Mouse (Mus musculus): Measurements from ENCODE around the gene Anp32a.

Gene Anp32a

DNA sequence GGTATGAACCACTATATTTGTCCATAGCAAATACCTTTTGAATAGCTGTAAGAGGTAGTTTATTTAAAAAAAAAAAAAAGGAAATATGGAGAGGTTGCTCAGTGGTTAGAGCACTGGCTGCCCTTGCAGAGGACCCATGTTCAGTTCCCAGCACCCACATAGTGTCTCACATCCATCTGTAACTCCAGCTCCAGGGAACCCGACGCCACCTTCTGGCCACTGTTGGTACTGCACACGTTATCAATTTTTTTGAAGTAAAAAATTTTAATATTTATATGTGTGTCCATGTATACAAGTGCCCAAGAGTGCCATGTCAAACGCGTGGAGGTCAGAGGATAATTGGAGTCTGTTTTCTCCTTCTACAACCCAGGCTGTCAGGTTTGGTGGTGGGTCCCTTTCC is 77.6 kb downstream of the Anp32a start:
- no peak for DNase-seq (ENCODE audit: low read depth)

GRCm38 (mm10) chr9:62420261-62420917 is 79.3 kb downstream of the Anp32a start:
- DNase-seq (ENCODE audit: low read depth): no peak

GRCm38 (mm10) chr9:62421027-62421426 is 79.9 kb downstream of the Anp32a start:
- peak; percentile 29 for DNase-seq (ENCODE audit: low read depth)

- no peak for DNase-seq (ENCODE audit: low read depth)
Observed at GRCm38 (mm10) chr9:62421911-62422310, 80.8 kb downstream of the Anp32a start.

DNA sequence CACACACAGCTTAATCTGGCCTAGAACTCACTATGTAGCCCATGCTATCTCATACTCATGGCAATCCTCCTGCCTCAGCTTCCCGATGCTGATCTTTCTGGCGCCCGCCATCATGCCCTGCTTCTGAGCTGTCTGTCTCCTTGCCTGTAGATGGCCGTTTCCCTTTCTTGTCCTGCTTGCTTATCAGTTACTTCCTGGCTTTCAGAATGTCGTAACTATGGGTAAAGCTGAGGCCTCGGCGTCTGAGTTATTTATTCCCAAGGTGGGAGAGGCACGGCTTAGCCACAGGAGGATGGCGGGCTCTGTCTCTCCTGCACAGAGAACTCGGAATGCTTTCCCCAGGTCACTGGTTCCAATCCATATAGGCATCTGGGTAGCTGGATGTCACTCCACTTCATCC is 81.8 kb downstream of the Anp32a start:
- no peak for DNase-seq (ENCODE audit: low read depth)

DNA sequence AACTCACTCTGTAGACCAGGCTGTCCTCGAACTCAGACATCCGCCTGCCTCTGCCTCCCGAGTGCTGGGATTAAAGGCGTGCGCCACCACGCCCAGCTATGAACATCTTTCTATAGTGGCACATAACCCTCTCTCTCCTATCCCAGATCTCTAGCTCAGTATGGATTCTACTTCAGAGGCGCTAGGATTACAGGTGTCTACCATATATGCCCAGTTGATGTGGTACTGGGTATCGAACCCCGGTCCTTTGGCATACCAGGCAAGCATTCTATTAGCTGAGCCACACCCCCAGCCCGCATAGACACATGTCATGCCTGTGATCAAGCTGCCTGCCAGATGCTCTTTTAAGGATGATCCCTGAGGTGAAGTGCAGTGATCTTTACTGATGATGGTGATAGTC is 82.8 kb downstream of the Anp32a start:
- DNase-seq (ENCODE audit: low read depth): no peak

DNA sequence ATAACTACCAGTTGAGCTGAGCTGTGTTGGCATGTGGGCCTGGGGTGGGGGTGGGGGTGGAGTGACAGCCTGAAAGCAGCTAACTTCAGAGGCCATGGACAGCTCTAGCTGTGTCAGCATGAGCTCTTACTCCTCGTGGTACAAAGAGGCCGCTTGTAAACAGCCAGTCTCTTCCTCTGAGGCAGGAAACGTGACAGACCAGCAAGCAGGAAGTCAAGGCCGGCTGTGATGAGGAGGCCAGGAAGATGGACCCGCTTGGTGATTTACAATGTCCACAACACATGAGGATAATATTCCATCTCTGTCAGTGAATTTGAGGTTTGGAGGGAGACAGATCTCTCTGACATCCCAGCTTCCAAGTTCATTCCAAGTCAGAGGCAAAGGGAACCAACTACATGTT is 84.2 kb downstream of the Anp32a start:
- DNase-seq (ENCODE audit: low read depth): no peak

- DNase-seq (ENCODE audit: low read depth): no peak
Observed at GRCm38 (mm10) chr9:62426021-62426420, 84.9 kb downstream of the Anp32a start.

DNA sequence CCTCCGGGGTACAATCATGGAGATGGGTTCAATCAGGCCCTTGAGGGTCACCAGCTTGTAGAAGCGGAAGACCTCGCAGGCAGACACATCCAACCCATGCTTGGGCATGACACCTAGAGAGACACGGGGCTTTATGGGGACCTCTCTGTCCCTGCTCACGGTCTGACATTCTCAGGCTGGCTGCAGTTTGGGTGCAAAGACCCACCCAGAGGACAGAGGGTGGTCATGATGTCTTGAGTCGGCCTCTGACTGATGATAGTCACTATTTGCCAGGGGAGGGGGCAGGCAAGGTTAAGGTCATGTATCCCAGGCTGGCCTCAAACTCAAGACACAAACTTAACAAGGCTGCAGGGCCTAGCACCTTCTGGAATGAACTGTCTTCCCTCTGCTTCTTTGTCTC is 85.4 kb downstream of the Anp32a start:
- DNase-seq (ENCODE audit: low read depth): no peak

- DNase-seq (ENCODE audit: low read depth): no peak
Observed at GRCm38 (mm10) chr9:62427010-62427409, 85.9 kb downstream of the Anp32a start.

All from c-Kit-positive CD71-negative TER-119-negative erythroid progenitor cells, embryonic 14.5 days (primary cell).